Mouse (Mus musculus) CD4-positive naive resting alpha-beta T cell, adult 76 days (primary cell): ENCODE data around the gene Stoml1. TPM values are rescaled to one million over a fixed set of nuclear protein-coding genes. Genes with fewer than 3 reads are reported as not detected.

Experiments
- total RNA-seq: library from RNA; stranded (reverse); gene quantifications from one replicate; pipeline ENCODE4 v1.2.4, GENCODE M21; 2023

Stoml1 gene
- 23.8 TPM for total RNA-seq

GRCm38 (mm10) chr9:58253033-58253804, at the start of gene Stoml1:
Stoml1 (plus strand) TSS chr9:58253164.

DNA sequence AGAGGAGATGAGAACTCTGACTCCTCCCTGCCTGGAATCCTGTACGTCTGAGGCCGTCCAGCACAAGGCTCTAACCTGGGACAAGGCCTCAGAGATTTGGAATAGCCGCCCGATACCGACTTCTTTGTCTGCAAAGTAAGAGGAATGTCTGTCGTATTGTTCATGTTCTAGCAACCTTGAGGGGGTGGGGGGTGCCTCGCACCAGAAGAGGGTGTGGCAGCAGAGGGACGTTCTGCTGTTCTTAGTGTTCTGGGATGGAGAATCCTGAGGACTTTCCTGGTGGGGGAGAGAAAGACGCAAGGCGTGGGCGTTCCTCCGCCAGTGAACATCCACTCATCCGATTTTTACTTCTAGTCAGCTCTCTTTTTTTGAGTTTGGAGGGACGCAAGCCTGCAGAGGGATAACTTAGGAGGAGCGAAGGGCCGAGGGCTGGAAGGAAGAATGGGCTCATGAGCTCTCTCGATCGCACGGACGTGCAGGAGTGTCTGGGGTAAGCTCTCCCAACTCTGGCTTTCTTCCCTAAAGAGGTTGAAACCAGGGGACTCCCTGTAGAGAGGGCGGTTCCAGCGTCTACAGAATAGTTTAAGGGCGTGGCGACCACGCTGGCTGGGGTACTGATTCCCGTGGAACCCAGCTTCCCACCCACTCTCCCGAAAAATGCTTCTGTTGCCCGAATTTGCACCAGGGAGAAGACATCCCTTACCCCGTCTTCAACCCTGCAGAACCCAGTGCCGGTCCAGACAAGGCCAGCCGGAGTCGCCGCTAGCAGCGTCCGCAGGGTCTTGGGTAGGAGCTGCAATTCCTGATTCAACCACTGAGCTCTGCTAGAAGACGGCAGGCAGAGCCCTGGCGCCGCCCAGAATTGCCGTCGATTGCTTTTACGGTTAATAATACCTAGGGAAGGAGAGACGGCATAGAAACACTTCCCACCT, 49.2 kb upstream of the Stoml1 start, which contains the start of the genes Islr and Islr2:
Gene Islr (minus strand): TSS at position 791 of the 932 bp plus-strand sequence.
Gene Islr2 (minus strand): TSS at position 804 of the 932 bp plus-strand sequence.

DNA sequence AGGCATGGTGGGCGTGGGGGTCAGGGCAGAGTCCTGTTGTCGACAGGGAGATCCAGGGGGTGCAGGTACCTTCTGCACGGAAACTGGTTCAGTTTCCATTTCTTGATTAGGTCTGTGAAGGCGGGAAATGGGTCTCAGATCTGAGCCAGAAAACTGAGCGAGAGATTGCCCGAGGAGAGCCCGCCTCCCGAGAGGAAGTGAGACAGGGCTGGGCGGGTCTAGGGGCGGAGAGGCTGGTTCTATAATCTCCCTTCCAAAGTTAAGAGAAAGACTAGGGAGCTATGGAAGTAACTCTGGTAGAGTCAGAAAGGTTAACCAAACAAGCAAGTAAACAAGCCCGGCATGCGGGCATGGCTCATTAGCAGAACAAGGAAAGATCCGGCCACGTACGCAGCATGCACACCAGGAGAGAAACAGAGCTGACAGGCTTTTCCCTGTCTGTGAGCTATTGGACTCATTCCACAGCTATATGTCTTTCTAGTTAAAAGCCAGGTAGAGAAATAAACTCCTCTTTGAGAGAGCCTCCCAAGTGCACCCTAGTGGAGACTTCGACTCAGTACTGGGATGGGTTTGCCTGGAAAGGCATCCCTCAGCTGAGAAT, 3.3 kb upstream of the Stoml1 start, which contains the start of gene Pml:
Gene Pml (minus strand): TSS at position 195 of the 601 bp plus-strand sequence.

Other genes starting within 250 kb of the Stoml1 start
- 0.67 TPM for gene Cyp11a1, start 246.8 kb upstream of the Stoml1 start, total RNA-seq
- 0.21 TPM for gene Stra6, start 189.4 kb upstream of the Stoml1 start, total RNA-seq
- not detected for gene Ccdc33, start 134.3 kb upstream of the Stoml1 start, total RNA-seq
- not detected for gene Islr, start 48.9 kb upstream of the Stoml1 start, total RNA-seq
- 3.1 TPM for gene Islr2, start 48.8 kb upstream of the Stoml1 start, total RNA-seq
- gene Pml, start 3.4 kb upstream of the Stoml1 start, total RNA-seq, result 87.8 TPM
- not detected for gene Loxl1, start 60.0 kb downstream of the Stoml1 start, total RNA-seq
- gene Tbc1d21, start 117.3 kb downstream of the Stoml1 start, total RNA-seq, result not detected
- gene Insyn1, start 235.4 kb downstream of the Stoml1 start, total RNA-seq, result not detected